Mouse (Mus musculus): Measurements from ENCODE around the gene Myl6. TPM values are rescaled to one million over a fixed set of nuclear protein-coding genes. Genes with fewer than 3 reads are reported as not detected.
"Not testable (repeated sequence)": the region's sequence is repeated elsewhere in the genome, so short reads cannot be mapped to it uniquely, and the experiment has no call there.

Myl6 gene
- polyA plus RNA-seq, 1 experiment, result 642 TPM

DNA sequence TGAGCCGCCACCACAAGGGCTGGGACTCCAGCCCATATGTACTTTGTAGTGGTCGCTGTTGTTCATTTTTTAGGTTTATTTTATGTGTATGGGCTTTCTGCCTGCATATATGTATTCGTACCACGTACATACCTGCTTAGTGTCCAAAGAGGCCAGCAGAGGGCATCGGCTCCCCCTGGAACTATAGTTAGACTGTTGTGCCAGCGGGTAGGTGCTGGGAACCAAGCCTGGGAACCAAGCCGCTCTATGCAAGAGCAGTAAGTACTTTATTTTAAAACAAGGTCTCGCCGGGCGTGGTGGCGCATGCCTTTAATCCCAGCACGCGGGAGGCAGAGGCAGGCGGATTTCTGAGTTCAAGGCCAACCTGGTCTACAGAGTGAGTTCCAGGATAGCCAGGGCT lies 12.0 kb upstream of the Myl6 start:
- H3K4me1 ChIP-seq (ENCODE audit: control insufficient read depth, insufficient read depth, low read length), result no peaks in the 10 kb centered on the region
- peak; percentile 48 for TF ChIP-seq CTCF (IDR thresholded peaks at IDR 0.05; ENCODE audit: low read depth, low read length)
- TF ChIP-seq POLR2A (IDR thresholded peaks at IDR 0.05; ENCODE audit: insufficient read depth, low read length), result no peak
- TF ChIP-seq EP300 (IDR thresholded peaks at IDR 0.05; ENCODE audit: insufficient read depth, low read depth, low read length), result no peak
- H3K27me3 ChIP-seq (ENCODE audit: control insufficient read depth, insufficient read depth, low read length, poor library complexity, severe bottlenecking), result no peaks in the 10 kb centered on the region
- H3K9me3 ChIP-seq (replicated peaks; ENCODE audit: control insufficient read depth, insufficient read depth, low read length, poor library complexity, severe bottlenecking), result no peaks in the 10 kb centered on the region
- H3K9ac ChIP-seq (ENCODE audit: low read depth, poor library complexity, severe bottlenecking), result no peak overlapping the region
- no peak overlapping the region for H3K4me3 ChIP-seq (ENCODE audit: low read depth, low read length)
- H3K27ac ChIP-seq (ENCODE audit: insufficient read depth, low read length), result no peak overlapping the region
- peaks cover 3% of the 10 kb centered on the region; the same call in 1 of the 2 replicates for H3K36me3 ChIP-seq (ENCODE audit: control insufficient read depth, insufficient read depth, low read length, poor library complexity, severe bottlenecking)

DNA sequence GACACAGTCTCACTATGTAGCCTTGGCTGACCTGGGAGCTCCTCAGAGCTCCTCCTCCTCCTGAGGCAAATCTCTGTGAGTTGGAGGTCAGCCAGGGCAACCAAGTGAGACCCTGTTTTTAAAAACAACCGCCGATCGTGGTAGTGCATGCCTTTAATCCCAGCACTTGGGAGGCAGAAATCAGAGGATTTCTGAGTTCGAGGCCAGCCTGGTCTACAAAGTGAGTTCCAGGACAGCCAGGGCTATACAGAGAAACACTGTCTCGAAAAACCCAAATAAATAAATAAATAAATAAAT lies 11.4 kb upstream of the Myl6 start:
- not testable (repeated sequence) for H3K27ac ChIP-seq (ENCODE audit: insufficient read depth, low read length); H3K27me3 ChIP-seq (ENCODE audit: control insufficient read depth, insufficient read depth, low read length, poor library complexity, severe bottlenecking); H3K36me3 ChIP-seq (ENCODE audit: control insufficient read depth, insufficient read depth, low read length, poor library complexity, severe bottlenecking); H3K9ac ChIP-seq (ENCODE audit: low read depth, poor library complexity, severe bottlenecking); H3K4me3 ChIP-seq (ENCODE audit: low read depth, low read length); H3K9me3 ChIP-seq (replicated peaks; ENCODE audit: control insufficient read depth, insufficient read depth, low read length, poor library complexity, severe bottlenecking); H3K4me1 ChIP-seq (ENCODE audit: control insufficient read depth, insufficient read depth, low read length)

DNA sequence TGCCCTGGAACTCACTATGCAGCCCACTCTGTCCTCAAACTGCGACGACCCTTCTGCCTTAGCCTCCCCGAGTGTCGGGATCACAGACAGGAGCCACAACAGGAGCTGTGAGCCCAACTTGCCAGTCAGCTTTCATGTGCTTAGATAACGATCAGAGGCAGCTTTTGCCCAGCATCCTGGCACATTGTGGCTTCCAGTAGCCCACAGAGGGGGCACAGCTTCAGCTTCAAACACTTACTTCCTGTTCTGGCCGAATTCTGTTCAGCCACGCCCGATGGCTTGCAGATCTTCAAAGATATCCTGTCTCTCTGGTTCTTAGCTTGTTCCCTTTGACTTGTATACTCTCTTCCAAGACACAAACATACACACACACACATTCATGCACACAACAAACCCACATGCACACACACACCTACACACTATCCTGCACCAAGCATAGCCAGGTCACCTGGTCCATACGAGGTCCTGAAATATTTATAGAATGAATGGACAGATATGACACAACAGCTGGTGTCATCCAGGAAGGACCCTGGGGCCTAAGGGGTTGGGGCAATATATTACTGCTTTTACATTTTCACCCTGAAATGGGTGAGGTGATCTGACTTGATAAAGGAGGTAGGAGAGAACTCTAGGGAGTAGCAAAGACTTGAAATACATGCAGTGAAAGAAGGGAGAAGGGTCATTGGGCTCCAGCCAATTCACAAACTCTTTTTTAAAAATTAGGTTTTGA lies 10.9 kb upstream of the Myl6 start:
- TF ChIP-seq POLR2A (IDR thresholded peaks at IDR 0.05; ENCODE audit: insufficient read depth, low read length) (no peak), CTCF (IDR thresholded peaks at IDR 0.05; ENCODE audit: low read depth, low read length) (no peak), EP300 (IDR thresholded peaks at IDR 0.05; ENCODE audit: insufficient read depth, low read depth, low read length) (no peak)
- Histone ChIP-seq H3K9me3 (replicated peaks; ENCODE audit: control insufficient read depth, insufficient read depth, low read length, poor library complexity, severe bottlenecking) (no peaks in the 10 kb centered on the region), H3K27ac (ENCODE audit: insufficient read depth, low read length) (no peak overlapping the region), H3K9ac (ENCODE audit: low read depth, poor library complexity, severe bottlenecking) (no peak overlapping the region), H3K4me3 (ENCODE audit: low read depth, low read length) (no peak overlapping the region), H3K27me3 (ENCODE audit: control insufficient read depth, insufficient read depth, low read length, poor library complexity, severe bottlenecking) (no peaks in the 10 kb centered on the region), H3K4me1 (ENCODE audit: control insufficient read depth, insufficient read depth, low read length) (no peaks in the 10 kb centered on the region), H3K36me3 (ENCODE audit: control insufficient read depth, insufficient read depth, low read length, poor library complexity, severe bottlenecking) (no peaks in the 10 kb centered on the region)

DNA sequence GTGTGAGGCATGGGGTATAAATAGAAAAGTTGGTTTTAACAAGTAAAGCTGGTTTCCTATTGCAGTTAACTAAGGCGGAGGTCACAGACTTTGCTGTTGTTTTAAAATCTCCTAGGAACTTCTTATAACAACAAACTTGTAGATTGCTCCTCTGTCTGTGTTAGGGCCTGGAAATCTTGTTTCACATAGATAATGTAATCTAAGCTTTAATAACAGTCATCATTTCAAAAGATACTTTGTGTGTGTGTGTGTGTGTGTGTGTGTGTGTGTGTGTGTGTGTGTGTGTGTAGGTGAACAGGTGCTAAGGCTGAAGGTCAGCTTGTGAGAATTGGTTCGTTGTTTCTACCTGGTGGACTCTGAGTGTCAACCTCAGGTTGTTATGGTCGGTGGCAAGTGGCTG lies 10.1 kb upstream of the Myl6 start:
- Histone ChIP-seq H3K27me3 (ENCODE audit: control insufficient read depth, insufficient read depth, low read length, poor library complexity, severe bottlenecking) (no peaks in the 10 kb centered on the region), H3K27ac (ENCODE audit: insufficient read depth, low read length) (no peak overlapping the region), H3K4me3 (ENCODE audit: low read depth, low read length) (no peak overlapping the region), H3K36me3 (ENCODE audit: control insufficient read depth, insufficient read depth, low read length, poor library complexity, severe bottlenecking) (no peaks in the 10 kb centered on the region), H3K9ac (ENCODE audit: low read depth, poor library complexity, severe bottlenecking) (no peak overlapping the region), H3K9me3 (replicated peaks; ENCODE audit: control insufficient read depth, insufficient read depth, low read length, poor library complexity, severe bottlenecking) (no peaks in the 10 kb centered on the region), H3K4me1 (ENCODE audit: control insufficient read depth, insufficient read depth, low read length) (no peaks in the 10 kb centered on the region)
- TF ChIP-seq EP300 (IDR thresholded peaks at IDR 0.05; ENCODE audit: insufficient read depth, low read depth, low read length) (no peak), CTCF (IDR thresholded peaks at IDR 0.05; ENCODE audit: low read depth, low read length) (no peak), POLR2A (IDR thresholded peaks at IDR 0.05; ENCODE audit: insufficient read depth, low read length) (no peak)

DNA sequence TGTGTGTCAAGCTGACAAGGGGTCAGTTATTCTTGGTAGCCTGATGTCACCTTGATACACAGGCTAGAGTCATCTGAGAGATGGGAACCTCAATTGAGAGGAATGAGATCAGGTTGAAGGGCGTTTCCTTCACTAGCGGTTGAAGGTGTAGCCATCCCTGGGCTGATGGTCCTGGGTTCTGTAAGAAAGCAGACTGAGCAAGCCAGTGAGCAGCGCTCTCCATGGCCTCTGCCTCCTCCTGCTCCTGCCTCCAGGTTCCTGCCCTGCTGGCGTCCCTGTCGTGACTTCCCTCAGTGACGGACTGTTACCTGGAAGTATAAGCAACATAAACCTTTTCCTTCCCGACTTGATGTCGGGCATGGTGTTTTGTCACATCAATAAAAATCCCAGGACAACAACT lies 9.6 kb upstream of the Myl6 start:
- H3K27ac ChIP-seq (ENCODE audit: insufficient read depth, low read length), result no peak overlapping the region
- H3K27me3 ChIP-seq (ENCODE audit: control insufficient read depth, insufficient read depth, low read length, poor library complexity, severe bottlenecking), result no peaks in the 10 kb centered on the region
- no peak overlapping the region for H3K9ac ChIP-seq (ENCODE audit: low read depth, poor library complexity, severe bottlenecking)
- TF ChIP-seq CTCF (IDR thresholded peaks at IDR 0.05; ENCODE audit: low read depth, low read length), result no peak
- TF ChIP-seq EP300 (IDR thresholded peaks at IDR 0.05; ENCODE audit: insufficient read depth, low read depth, low read length), result no peak
- TF ChIP-seq POLR2A (IDR thresholded peaks at IDR 0.05; ENCODE audit: insufficient read depth, low read length), result no peak
- H3K4me1 ChIP-seq (ENCODE audit: control insufficient read depth, insufficient read depth, low read length), result no peaks in the 10 kb centered on the region
- H3K4me3 ChIP-seq (ENCODE audit: low read depth, low read length), result no peak overlapping the region
- H3K9me3 ChIP-seq (replicated peaks; ENCODE audit: control insufficient read depth, insufficient read depth, low read length, poor library complexity, severe bottlenecking), result no peaks in the 10 kb centered on the region
- H3K36me3 ChIP-seq (ENCODE audit: control insufficient read depth, insufficient read depth, low read length, poor library complexity, severe bottlenecking), result no peaks in the 10 kb centered on the region

DNA sequence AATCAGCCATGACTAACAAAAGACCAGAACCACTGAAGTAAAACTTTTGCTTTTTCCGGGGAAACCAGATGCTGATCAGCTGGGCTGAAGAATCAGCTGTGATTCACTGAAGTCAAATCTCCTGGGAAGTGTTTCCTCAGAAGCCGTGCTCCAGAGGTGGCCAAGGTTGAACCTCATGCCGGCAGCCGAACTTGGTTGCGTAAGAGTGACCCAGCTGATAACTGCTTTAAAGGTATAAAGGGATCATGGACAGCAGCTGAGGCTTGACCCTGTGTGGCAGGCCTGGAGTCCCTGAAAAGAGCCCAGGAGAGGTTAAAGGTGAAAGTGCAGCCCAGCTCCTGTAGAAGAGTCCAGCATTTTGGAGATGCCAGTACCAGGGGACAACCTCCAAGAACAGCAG lies 8.4 kb upstream of the Myl6 start:
- no peak overlapping the region for H3K4me3 ChIP-seq (ENCODE audit: low read depth, low read length)
- no peak overlapping the region for H3K9ac ChIP-seq (ENCODE audit: low read depth, poor library complexity, severe bottlenecking)
- H3K36me3 ChIP-seq (ENCODE audit: control insufficient read depth, insufficient read depth, low read length, poor library complexity, severe bottlenecking), result no peaks in the 10 kb centered on the region
- no peaks in the 10 kb centered on the region for H3K9me3 ChIP-seq (replicated peaks; ENCODE audit: control insufficient read depth, insufficient read depth, low read length, poor library complexity, severe bottlenecking)
- H3K4me1 ChIP-seq (ENCODE audit: control insufficient read depth, insufficient read depth, low read length), result no peaks in the 10 kb centered on the region
- no peaks in the 10 kb centered on the region for H3K27me3 ChIP-seq (ENCODE audit: control insufficient read depth, insufficient read depth, low read length, poor library complexity, severe bottlenecking)
- H3K27ac ChIP-seq (ENCODE audit: insufficient read depth, low read length), result no peak overlapping the region
- TF ChIP-seq POLR2A (IDR thresholded peaks at IDR 0.05; ENCODE audit: insufficient read depth, low read length), result no peak
- no peak for TF ChIP-seq CTCF (IDR thresholded peaks at IDR 0.05; ENCODE audit: low read depth, low read length)
- TF ChIP-seq EP300 (IDR thresholded peaks at IDR 0.05; ENCODE audit: insufficient read depth, low read depth, low read length), result no peak

All from ES-Bruce4 (cell line).